In genomic region chr1:178337551-178338317, GRCm38 (mm10) we compare ENCODE assay signal across 8 mouse cellular contexts. TPM values are rescaled to one million over a fixed set of nuclear protein-coding genes. Genes with fewer than 3 reads are reported as not detected.
DNase-seq lines count a peak whose midpoint lies in the region; ATAC-seq lines count a peak whose summit lies in the region.

Hnrnpu (minus strand) TSS chr1:178337797.

- peak; percentile 66 for ATAC-seq in CD4-positive, CD25-positive, alpha-beta regulatory T cell, adult 4 months
- ATAC-seq in heart, embryonic 15.5 days (replicated peaks; ENCODE audit: insufficient number of reproducible peaks, insufficient read depth, low FRiP score, low read depth) = peak; percentile 92
- peak; percentile 83 for ATAC-seq in liver, embryonic 15.5 days (ENCODE audit: insufficient read depth)
- peak; percentile 82 for ATAC-seq in neural tube, embryonic 12.5 days (ENCODE audit: low FRiP score, low read depth)

- H3K27ac ChIP-seq in forebrain, embryonic 10.5 days = peak within 1 kb of the TSS; percentile 100
- peak within 1 kb of the TSS; percentile 100 for H3K27ac ChIP-seq in heart, embryonic 15.5 days
- peak within 1 kb of the TSS; percentile 99 for H3K27ac ChIP-seq in liver, embryonic 15.5 days (replicated peaks)
- H3K27ac ChIP-seq in neural tube, embryonic 12.5 days = peak within 1 kb of the TSS; percentile 99

- H3K9ac ChIP-seq in heart, embryonic 15.5 days = peak within 1 kb of the TSS; percentile 100
- peak within 1 kb of the TSS; percentile 95 for H3K9ac ChIP-seq in liver, embryonic 15.5 days
- peak within 1 kb of the TSS; percentile 99 for H3K9ac ChIP-seq in neural tube, embryonic 12.5 days

- H3K4me1 ChIP-seq in forebrain, embryonic 10.5 days = peaks cover 36% of the 10 kb centered on the region
- peaks cover 23% of the 10 kb centered on the region for H3K4me1 ChIP-seq in heart, embryonic 15.5 days (replicated peaks)
- peaks cover 33% of the 10 kb centered on the region for H3K4me1 ChIP-seq in liver, embryonic 15.5 days (replicated peaks)
- H3K4me1 ChIP-seq in neural tube, embryonic 12.5 days = peaks cover 19% of the 10 kb centered on the region

- no peaks in the 10 kb centered on the region for H3K9me3 ChIP-seq in forebrain, embryonic 10.5 days
- no peaks in the 10 kb centered on the region for H3K9me3 ChIP-seq in heart, embryonic 15.5 days (replicated peaks)
- H3K9me3 ChIP-seq in liver, embryonic 15.5 days (replicated peaks) = no peaks in the 10 kb centered on the region
- no peaks in the 10 kb centered on the region for H3K9me3 ChIP-seq in neural tube, embryonic 12.5 days

- H3K4me3 ChIP-seq in forebrain, embryonic 10.5 days = peak within 1 kb of the TSS; percentile 100
- peak within 1 kb of the TSS; percentile 100 for H3K4me3 ChIP-seq in heart, embryonic 15.5 days
- H3K4me3 ChIP-seq in liver, embryonic 15.5 days (replicated peaks) = peak within 1 kb of the TSS; percentile 100
- H3K4me3 ChIP-seq in neural tube, embryonic 12.5 days = peak within 1 kb of the TSS; percentile 87

- H3K4me2 ChIP-seq in heart, embryonic 15.5 days = peak within 1 kb of the TSS; percentile 59
- peak within 1 kb of the TSS; percentile 76 for H3K4me2 ChIP-seq in liver, embryonic 15.5 days
- peak within 1 kb of the TSS; percentile 88 for H3K4me2 ChIP-seq in neural tube, embryonic 12.5 days (replicated peaks)

- under 1% methylated on average over 73 of the region's 73 CpGs for WGBS in forebrain, embryonic 10.5 days
- WGBS in heart, embryonic 15.5 days = under 1% methylated on average over 73 of the region's 73 CpGs
- WGBS in liver, embryonic 15.5 days (ENCODE audit: insufficient replicate concordance) = under 1% methylated on average over 73 of the region's 73 CpGs
- under 1% methylated on average over 73 of the region's 73 CpGs for WGBS in neural tube, embryonic 12.5 days

- H3K36me3 ChIP-seq in forebrain, embryonic 10.5 days (replicated peaks) = peaks cover 36% of the 10 kb centered on the region
- peaks cover 20% of the 10 kb centered on the region for H3K36me3 ChIP-seq in heart, embryonic 15.5 days
- peaks cover 27% of the 10 kb centered on the region for H3K36me3 ChIP-seq in liver, embryonic 15.5 days (replicated peaks)
- peaks cover 22% of the 10 kb centered on the region for H3K36me3 ChIP-seq in neural tube, embryonic 12.5 days

- no peaks in the 10 kb centered on the region for H3K27me3 ChIP-seq in forebrain, embryonic 10.5 days (ENCODE audit: poor library complexity, severe bottlenecking)
- no peaks in the 10 kb centered on the region for H3K27me3 ChIP-seq in heart, embryonic 15.5 days
- H3K27me3 ChIP-seq in liver, embryonic 15.5 days = no peaks in the 10 kb centered on the region
- no peaks in the 10 kb centered on the region for H3K27me3 ChIP-seq in neural tube, embryonic 12.5 days (replicated peaks)

- DNase-seq in c-Kit-negative CD71-positive TER-119-positive erythroid progenitor cells, embryonic 14.5 days (ENCODE audit: low read depth, low spot score) = peak; percentile 87
- peak; percentile 91 for DNase-seq in forebrain, embryonic 10.5 days (ENCODE audit: extremely low spot score, low spot score)
- DNase-seq in kidney, postnatal 36 days = peak; percentile 96 to 99
- DNase-seq in telencephalon, adult 2 months (ENCODE audit: low read depth, low spot score) = peak; percentile 85

RNA-seq across cellular contexts. Expression of gene Hnrnpu, which starts in this region (rescaled TPM):
- 100 to 1,000 TPM in 1 of 2 experiments, 10 to 100 TPM in 1; 73.0 to 136 TPM for polyA plus RNA-seq in CD4-positive, CD25-positive, alpha-beta regulatory T cell, adult 4 months (2017; shearing (Covaris generic))
- 437 and 457 TPM in 2 replicates for polyA plus RNA-seq in forebrain, embryonic 10.5 days (2016; fragmentation: Nextera tagmentation; extraction: Ambion mirVana)
- 227 and 271 TPM in 2 replicates for polyA plus RNA-seq in heart, embryonic 15.5 days (2015; fragmentation: Nextera tagmentation; extraction: Ambion mirVana)
- polyA plus RNA-seq in liver, embryonic 15.5 days (2015; fragmentation: Nextera tagmentation; extraction: Ambion mirVana) = 162 and 167 TPM in 2 replicates
- polyA plus RNA-seq in neural tube, embryonic 12.5 days (2016; fragmentation: Nextera tagmentation; extraction: Ambion mirVana) = 777 and 861 TPM in 2 replicates

Comparison
In these comparisons a context has a peak if more than half of its experiments do, and no peak if none do; other contexts are left out.
1. Peak in every context shown above with its lines: DNase-seq, ATAC-seq, H3K4me3 ChIP-seq and H3K27ac ChIP-seq.